Mouse (Mus musculus) adrenal gland, adult 10 weeks (tissue): ENCODE measurements around the gene Klhl18. TPM values are rescaled to one million over a fixed set of nuclear protein-coding genes. Genes with fewer than 3 reads are reported as not detected.

Experiments
- polyA plus RNA-seq: library from polyadenylated mRNA; stranded (reverse); fragments of 350-450 nt; fragmentation: Illumina TruSeq; extraction: RNeasy Lipid Tissue Mini Kit (QIAGEN cat#74804); gene quantifications from one replicate; pipeline ENCODE4 v1.2.3, GENCODE M21; 2014; ENCODE audit warnings: low read depth, low replicate concordance

Gene Klhl18
- 3.5 TPM for polyA plus RNA-seq

GRCm38 (mm10) chr9:110476124-110477091, at the start of gene Klhl18, which contains the start of gene Kif9:
TSS of gene Klhl18 (minus strand) at chr9:110476694.
TSS of gene Kif9 (plus strand) at chr9:110476958.

GRCm38 (mm10) chr9:110419511-110420112, 56.9 kb downstream of the Klhl18 start, which contains the start of gene Ngp:
TSS of gene Ngp (plus strand) at chr9:110419747.

GRCm38 (mm10) chr9:110408099-110408773, 68.3 kb downstream of the Klhl18 start, which contains the start of gene Ptpn23:
TSS of gene Ptpn23 (minus strand) at chr9:110408213.

Other genes with a start within 250 kb of the Klhl18 start
- 7.2 TPM for gene Cspg5, start 232.9 kb downstream of the Klhl18 start, polyA plus RNA-seq
- 1.9 TPM for gene Elp6, start 171.5 kb downstream of the Klhl18 start, polyA plus RNA-seq
- 2.0 TPM for gene Scap, start 143.4 kb downstream of the Klhl18 start, polyA plus RNA-seq
- 1.6 TPM for gene Ptpn23, start 68.5 kb downstream of the Klhl18 start, polyA plus RNA-seq
- gene Ngp, start 56.9 kb downstream of the Klhl18 start, polyA plus RNA-seq: not detected
- 1.0 TPM for gene Kif9, start 264 bp upstream of the Klhl18 start, polyA plus RNA-seq
- 94.4 TPM for gene Setd2, start 55.9 kb upstream of the Klhl18 start, polyA plus RNA-seq
- 0.82 TPM for gene Nradd, start 147.8 kb upstream of the Klhl18 start, polyA plus RNA-seq
- gene Nbeal2, start 177.5 kb upstream of the Klhl18 start, polyA plus RNA-seq: not detected
- gene Ccdc12, start 179.8 kb upstream of the Klhl18 start, polyA plus RNA-seq: not detected